Mouse (Mus musculus) hindbrain, postnatal 0 days (tissue): ENCODE measurements around the gene Helt. TPM values are rescaled to one million over a fixed set of nuclear protein-coding genes. Genes with fewer than 3 reads are reported as not detected.
"Not testable (repeated sequence)": the region's sequence is repeated elsewhere in the genome, so short reads cannot be mapped to it uniquely, and the experiment has no call there.

ENCODE experiments used
- ATAC-seq: fragments of 200-750 bp; cut with Nextera tagmentation; 2 replicates; pipeline ENCODE4 v1.8.0; 2017; ENCODE audit warnings: mild to moderate bottlenecking, moderate TSS enrichment, moderate library complexity
- DNase-seq: peaks from one replicate; pipeline ENCODE4 v3.0.0-alpha.2; 2015; ENCODE audit warnings: low spot score
- H3K27ac ChIP-seq: fragments of 300-500 bp; sonication (generic); 2 replicates; pipeline ENCODE4 v1.5.1; 2014; ENCODE audit warnings: mild to moderate bottlenecking
- H3K27me3 ChIP-seq: fragments of 300-500 bp; sonication (generic); 2 replicates; pipeline ENCODE4 v1.6.1; 2014; ENCODE audit warnings: low read length, mixed read lengths; ENCODE audit not compliant: insufficient read depth
- H3K36me3 ChIP-seq: fragments of 300-500 bp; sonication (generic); 2 replicates; pipeline ENCODE4 v1.6.1; 2014; ENCODE audit warnings: low read length, mixed read lengths; ENCODE audit not compliant: insufficient read depth
- H3K4me1 ChIP-seq: fragments of 300-500 bp; sonication (generic); 2 replicates; pipeline ENCODE4 v1.6.1; 2014; ENCODE audit warnings: antibody characterized with exemption, low read length, mixed read lengths; ENCODE audit not compliant: insufficient read depth
- H3K4me2 ChIP-seq: fragments of 300-500 bp; sonication (generic); 2 replicates; pipeline ENCODE4 v1.6.1; 2014; ENCODE audit warnings: low read depth, mild to moderate bottlenecking, low read length, moderate library complexity, mixed read lengths
- H3K4me3 ChIP-seq: fragments of 300-500 bp; sonication (generic); 2 replicates; pipeline ENCODE4 v1.5.1; 2014; ENCODE audit warnings: low read length
- H3K9ac ChIP-seq: fragments of 300-500 bp; sonication (generic); replicated peaks from 2 replicates; pipeline ENCODE4 v1.6.1; 2014; ENCODE audit warnings: mild to moderate bottlenecking, low read length, moderate library complexity, mixed read lengths
- H3K9me3 ChIP-seq: fragments of 300-500 bp; sonication (generic); 2 replicates; pipeline ENCODE4 v1.6.1; 2016; ENCODE audit warnings: low read length, mixed read lengths
- CTCF ChIP-seq: IDR thresholded peaks from 2 replicates; pipeline ENCODE4 v1.5.1; 2016; ENCODE audit warnings: antibody characterized with exemption, control low read depth, low read depth
- WGBS: fragments of 180-500 bp; shearing (Covaris S2); extraction: QIAGEN DNeasy Blood & Tissue Kit; methylation state at CpG from one replicate; pipeline ENCODE4 v1.1.7; 2014; 5-methylcytosine and 5-hydroxymethylcytosine counted together
- polyA plus RNA-seq: library from polyadenylated mRNA; unstranded; fragments of >200 nt; fragmentation: Nextera tagmentation; extraction: Ambion mirVana; gene quantifications from 2 replicates; pipeline ENCODE4 v1.2.1, GENCODE M21; 2015
- total RNA-seq: library from RNA; depleted of rRNA; stranded (reverse); fragments of >200 nt; gene quantifications from 2 replicates; pipeline ENCODE4 v1.2.3, GENCODE M21; 2014

Helt gene
- total and polyA plus RNA-seq, 2 experiments from 2014 or later, result 0.11 to 0.52 TPM

DNA sequence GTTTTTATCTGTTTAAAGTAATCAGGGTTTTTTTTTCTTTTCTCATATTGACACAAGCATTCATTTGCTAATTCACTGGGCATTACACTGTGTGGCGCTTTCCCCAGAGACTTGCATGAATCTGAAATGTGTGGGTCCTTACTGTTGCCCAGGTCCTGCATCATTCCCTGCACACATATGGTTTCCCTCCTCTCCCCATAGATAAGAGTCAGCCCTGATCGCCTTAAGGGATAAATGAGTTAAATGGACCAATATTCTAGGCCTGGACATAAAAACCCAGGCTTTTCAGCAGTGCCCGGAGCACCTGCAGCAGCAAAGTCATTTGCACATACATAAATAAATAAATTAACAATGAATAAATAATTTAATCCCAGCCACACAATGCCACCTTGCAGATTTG, 24.3 kb downstream of the Helt start:
- no peak for ATAC-seq
- no peaks in the 10 kb centered on the region for H3K4me1 ChIP-seq
- H3K36me3 ChIP-seq, result no peaks in the 10 kb centered on the region
- no peak for DNase-seq
- H3K27me3 ChIP-seq, result no peaks in the 10 kb centered on the region
- no peak overlapping the region for H3K9ac ChIP-seq
- WGBS, result 36% methylated on average over 3 of the region's 3 CpGs
- no peak overlapping the region for H3K4me2 ChIP-seq
- H3K9me3 ChIP-seq, result no peaks in the 10 kb centered on the region
- H3K27ac ChIP-seq, result no peak overlapping the region
- H3K4me3 ChIP-seq, result no peak overlapping the region
- TF ChIP-seq CTCF, result no peak

GRCm38 (mm10) chr8:46266801-46267200, 27.7 kb downstream of the Helt start:
- TF ChIP-seq CTCF, result no peak
- no peaks in the 10 kb centered on the region for H3K4me1 ChIP-seq
- no peak for DNase-seq
- H3K9ac ChIP-seq, result no peak overlapping the region
- WGBS, result 48% methylated on average over 4 of the region's 4 CpGs
- H3K27ac ChIP-seq, result no peak overlapping the region
- no peak for ATAC-seq
- H3K9me3 ChIP-seq, result no peaks in the 10 kb centered on the region
- no peaks in the 10 kb centered on the region for H3K27me3 ChIP-seq
- no peak overlapping the region for H3K4me3 ChIP-seq
- H3K36me3 ChIP-seq, result no peaks in the 10 kb centered on the region
- no peak overlapping the region for H3K4me2 ChIP-seq

GRCm38 (mm10) chr8:46264206-46264605, 30.3 kb downstream of the Helt start:
- H3K4me2 ChIP-seq, H3K27ac ChIP-seq, H3K27me3 ChIP-seq, ATAC-seq, H3K4me3 ChIP-seq, H3K9ac ChIP-seq, H3K9me3 ChIP-seq, DNase-seq, H3K4me1 ChIP-seq, H3K36me3 ChIP-seq: not testable (repeated sequence)
- WGBS, result 88% methylated on average over 4 of the region's 4 CpGs

GRCm38 (mm10) chr8:46257921-46258682, 36.4 kb downstream of the Helt start:
- 31% methylated on average over 19 of the region's 19 CpGs for WGBS
- Histone ChIP-seq H3K36me3 (no peaks in the 10 kb centered on the region), H3K27ac (no peak overlapping the region), H3K4me1 (no peaks in the 10 kb centered on the region), H3K9me3 (no peaks in the 10 kb centered on the region), H3K4me3 (no peak overlapping the region), H3K27me3 (no peaks in the 10 kb centered on the region), H3K9ac (no peak overlapping the region), H3K4me2 (no peak overlapping the region)
- DNase-seq, result no peak
- no peak for TF ChIP-seq CTCF
- ATAC-seq, result no peak

DNA sequence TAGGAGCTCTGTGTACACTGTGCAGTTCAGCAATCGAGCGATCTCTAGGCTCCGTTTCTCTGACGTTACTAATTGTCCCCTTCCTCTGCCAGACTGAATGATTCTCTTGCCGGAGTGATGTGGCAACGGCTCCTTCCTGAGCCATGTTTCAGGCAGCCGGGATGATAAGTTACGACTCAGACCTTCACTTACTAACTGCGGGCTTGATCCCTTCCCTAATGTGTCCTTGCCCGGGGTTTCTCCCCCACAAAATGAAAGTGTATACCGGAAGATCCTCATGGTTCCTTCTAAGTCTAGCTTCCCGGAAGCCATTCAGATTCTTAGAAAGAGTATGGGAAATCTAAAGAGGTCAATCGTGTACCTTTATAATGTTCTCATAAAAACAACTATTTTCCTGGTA, 42.0 kb downstream of the Helt start:
- no peak overlapping the region for H3K9ac ChIP-seq
- H3K4me1 ChIP-seq, result no peaks in the 10 kb centered on the region
- 73% methylated on average over 13 of the region's 13 CpGs for WGBS
- ATAC-seq (no peak), DNase-seq (no peak)
- no peak overlapping the region for H3K27ac ChIP-seq
- no peaks in the 10 kb centered on the region for H3K27me3 ChIP-seq
- no peak overlapping the region for H3K4me2 ChIP-seq
- TF ChIP-seq CTCF, result no peak
- no peak overlapping the region for H3K4me3 ChIP-seq
- no peaks in the 10 kb centered on the region for H3K9me3 ChIP-seq
- no peaks in the 10 kb centered on the region for H3K36me3 ChIP-seq

DNA sequence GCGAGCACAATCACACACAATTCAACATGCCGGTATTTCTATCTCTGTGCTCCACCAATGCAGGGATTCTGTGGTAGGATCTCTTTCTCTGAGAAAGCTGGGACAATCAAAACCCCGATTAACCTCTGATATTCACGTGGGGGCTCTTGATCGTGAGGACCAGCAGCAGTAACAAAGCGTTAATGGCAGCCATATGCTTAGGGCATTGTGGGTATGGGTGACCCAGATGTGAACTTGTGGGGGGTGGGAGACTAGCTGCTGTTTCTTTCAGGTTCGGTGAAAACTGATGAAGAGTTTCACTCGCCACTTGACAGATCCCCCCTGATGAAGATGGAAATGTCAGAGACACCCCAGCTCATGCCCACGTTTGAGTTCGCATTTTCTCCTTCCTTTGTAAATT, 42.9 kb downstream of the Helt start:
- H3K27ac ChIP-seq, result no peak overlapping the region
- H3K4me3 ChIP-seq, result no peak overlapping the region
- H3K9me3 ChIP-seq, result no peaks in the 10 kb centered on the region
- WGBS, result 28% methylated on average over 10 of the region's 10 CpGs
- no peak for TF ChIP-seq CTCF
- H3K9ac ChIP-seq, result no peak overlapping the region
- H3K4me1 ChIP-seq, result no peaks in the 10 kb centered on the region
- DNase-seq (no peak), ATAC-seq (no peak)
- H3K4me2 ChIP-seq, result peak overlapping the region; percentile 37
- no peaks in the 10 kb centered on the region for H3K36me3 ChIP-seq
- H3K27me3 ChIP-seq, result no peaks in the 10 kb centered on the region

DNA sequence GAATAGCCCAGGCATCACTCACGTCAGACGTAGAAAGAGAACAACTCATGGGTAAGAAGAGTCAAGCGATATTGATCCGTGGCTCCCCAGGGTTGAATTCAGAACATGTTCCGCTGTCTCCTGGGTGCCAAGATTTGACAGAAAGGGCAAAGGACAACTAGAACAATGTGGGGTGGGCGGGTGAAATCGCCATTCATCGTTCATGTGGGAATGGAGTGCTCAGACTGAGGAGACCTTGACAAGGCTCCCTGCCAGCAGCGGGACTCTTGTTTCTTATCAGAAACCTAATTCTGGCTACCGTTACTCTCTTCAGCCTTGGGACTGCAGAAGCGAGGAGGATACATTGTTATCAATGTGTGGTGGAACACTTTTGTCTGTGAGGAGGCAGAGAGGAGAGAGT, 48.1 kb downstream of the Helt start:
- Histone ChIP-seq H3K9me3 (no peaks in the 10 kb centered on the region), H3K4me2 (peak overlapping the region; percentile 7; the same call in 1 of the 2 replicates), H3K4me1 (no peaks in the 10 kb centered on the region), H3K27me3 (no peaks in the 10 kb centered on the region), H3K36me3 (no peaks in the 10 kb centered on the region), H3K27ac (no peak overlapping the region), H3K4me3 (no peak overlapping the region), H3K9ac (no peak overlapping the region)
- no peak for TF ChIP-seq CTCF
- 17% methylated on average over 11 of the region's 11 CpGs for WGBS
- ATAC-seq (no peak), DNase-seq (no peak)
